Mouse (Mus musculus): ENCODE results near the gene Gmip. TPM values are rescaled to one million over a fixed set of nuclear protein-coding genes. Genes with fewer than 3 reads are reported as not detected.

Gene Gmip
- polyA plus RNA-seq, 1 experiment = 14.7 TPM

- DNase-seq (ENCODE audit: low read depth) = no peak
These were observed 55.0 kb downstream of the Gmip start for GRCm38 (mm10) chr8:69863387-69864020.

DNA sequence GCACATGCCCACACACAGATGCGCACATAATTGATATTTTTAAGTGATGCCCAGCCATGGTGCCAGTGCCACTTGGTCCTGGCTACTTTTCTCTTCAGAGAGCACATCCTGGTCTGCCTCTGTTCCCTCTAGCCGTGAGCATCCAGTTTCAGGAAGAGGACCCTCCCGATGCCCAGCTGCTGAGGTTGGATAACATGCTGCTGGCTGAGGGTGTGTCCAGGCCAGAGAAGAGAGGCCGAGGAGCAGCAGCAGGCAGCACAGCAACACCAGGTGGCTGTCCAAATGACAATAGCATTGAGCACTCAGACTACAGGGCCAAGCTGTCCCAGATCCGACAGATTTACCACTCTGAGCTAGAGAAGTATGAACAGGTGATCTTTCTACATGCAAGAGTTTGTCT lies 55.7 kb downstream of the Gmip start:
- no peak for DNase-seq (ENCODE audit: low read depth)

DNA sequence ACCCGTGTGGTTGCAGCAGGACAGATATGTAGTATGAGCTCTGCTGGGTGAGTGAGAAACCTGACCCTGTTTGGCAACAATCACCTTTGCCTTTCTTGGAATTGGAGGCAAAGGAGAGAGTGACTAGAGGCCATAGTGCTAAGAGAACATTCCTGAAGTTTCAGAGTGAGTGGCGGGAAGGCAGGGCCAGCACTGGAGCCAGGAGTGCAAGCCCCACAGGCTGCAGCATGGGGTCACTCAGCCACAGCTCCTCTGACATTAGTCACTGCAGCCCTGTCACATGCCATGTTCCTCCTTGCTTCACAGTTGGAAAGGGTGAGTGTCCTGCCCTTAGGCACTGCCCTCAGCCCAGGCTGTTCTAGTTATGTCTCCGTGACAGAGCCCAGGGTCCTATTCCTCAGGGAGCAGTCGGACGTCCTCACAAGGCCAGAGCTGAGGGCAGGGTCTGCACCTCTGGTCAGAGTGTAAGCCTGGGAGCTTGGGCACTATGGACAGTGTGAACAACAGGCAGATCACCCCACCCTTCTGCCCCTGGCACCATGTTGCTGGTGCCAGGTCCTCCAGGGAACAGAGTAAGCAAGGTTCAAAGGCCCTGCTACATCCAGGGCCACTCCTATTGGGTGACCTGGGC lies 59.3 kb downstream of the Gmip start:
- no peak for DNase-seq (ENCODE audit: low read depth)

- DNase-seq (ENCODE audit: low read depth) = no peak
These were observed 61.7 kb downstream of the Gmip start for GRCm38 (mm10) chr8:69870003-69870765.

DNA sequence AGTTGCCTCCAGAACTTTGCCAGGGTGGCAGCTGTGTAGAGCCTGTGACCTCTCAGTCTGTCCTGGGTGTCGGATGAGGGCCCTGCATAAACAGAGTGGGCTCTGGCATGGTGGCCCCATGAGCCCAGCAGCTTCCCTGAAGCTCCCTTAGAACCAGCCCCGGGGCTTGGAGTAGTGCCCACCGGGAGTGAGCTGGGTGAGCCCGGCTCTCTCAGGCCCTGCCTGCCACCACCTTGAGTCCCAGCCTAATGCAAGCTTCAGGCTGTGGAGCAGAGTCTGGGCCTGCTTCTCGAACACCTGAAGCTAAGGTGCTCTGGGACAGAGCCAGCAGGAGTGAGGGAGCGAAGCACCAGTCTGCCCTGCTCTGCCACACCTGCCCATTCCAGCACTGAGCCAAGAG lies 62.4 kb downstream of the Gmip start:
- DNase-seq (ENCODE audit: low read depth) = no peak

Other genes starting within 250 kb of the Gmip start
- 5.2 and 6.3 TPM in 2 replicates for gene Zfp868, start 183.1 kb upstream of the Gmip start, polyA plus RNA-seq (2012; rRNA removed)
- 1.7 and 2.4 TPM in 2 replicates for gene Zfp964, start 154.2 kb upstream of the Gmip start, polyA plus RNA-seq (2012; rRNA removed)
- gene Zfp869, start 98.0 kb upstream of the Gmip start, polyA plus RNA-seq (2012; rRNA removed) = 6.3 and 7.3 TPM in 2 replicates
- gene Zfp963, start 58.7 kb upstream of the Gmip start, polyA plus RNA-seq (2012; rRNA removed) = 2.5 TPM in 2 replicates
- gene Gm20422, start 33.8 kb upstream of the Gmip start, polyA plus RNA-seq (2012; rRNA removed) = 0.25 TPM in 1 of 2 replicates, not detected in the other
- 49.6 and 59.8 TPM in 2 replicates for gene Atp13a1, start 17.5 kb upstream of the Gmip start, polyA plus RNA-seq (2012; rRNA removed)
- gene Zfp866, start 17.5 kb upstream of the Gmip start, polyA plus RNA-seq (2012; rRNA removed) = 8.9 and 11.0 TPM in 2 replicates
- gene Lpar2, start 13.8 kb downstream of the Gmip start, polyA plus RNA-seq (2012; rRNA removed) = 1.8 and 2.6 TPM in 2 replicates
- 3.3 and 3.7 TPM in 2 replicates for gene Pbx4, start 23.8 kb downstream of the Gmip start, polyA plus RNA-seq (2012; rRNA removed)
- 1.0 and 1.1 TPM in 2 replicates for gene Cilp2, start 79.0 kb downstream of the Gmip start, polyA plus RNA-seq (2012; rRNA removed)
- 10.3 and 13.0 TPM in 2 replicates for gene Tssk6, start 93.5 kb downstream of the Gmip start, polyA plus RNA-seq (2012; rRNA removed)
- gene Ndufa13, start 93.9 kb downstream of the Gmip start, polyA plus RNA-seq (2012; rRNA removed) = 106 and 123 TPM in 2 replicates
- 3.7 and 4.8 TPM in 2 replicates for gene Yjefn3, start 94.0 kb downstream of the Gmip start, polyA plus RNA-seq (2012; rRNA removed)
- gene Gatad2a, start 187.7 kb downstream of the Gmip start, polyA plus RNA-seq (2012; rRNA removed) = 51.1 and 68.3 TPM in 2 replicates
- 64.8 and 71.9 TPM in 2 replicates for gene Mau2, start 234.1 kb downstream of the Gmip start, polyA plus RNA-seq (2012; rRNA removed)
- gene Sugp1, start 234.1 kb downstream of the Gmip start, polyA plus RNA-seq (2012; rRNA removed) = 11.2 and 11.8 TPM in 2 replicates

Data from gonadal fat pad, adult 2 months (tissue).